Mouse (Mus musculus): Measurements from ENCODE around the gene Atxn1. TPM values are rescaled to one million over a fixed set of nuclear protein-coding genes. Genes with fewer than 3 reads are reported as not detected.

Gene Atxn1
- polyA plus RNA-seq, 1 experiment from 2014 or later = 5.9 TPM

- no peaks in the 10 kb centered on the region for H3K36me3 ChIP-seq (ENCODE audit: insufficient read depth, low read length)
- no peak overlapping the region for H3K27ac ChIP-seq (ENCODE audit: low read length)
- peaks cover 20% of the 10 kb centered on the region for H3K4me1 ChIP-seq (ENCODE audit: insufficient read depth, low read length)
- no peaks in the 10 kb centered on the region for H3K9me3 ChIP-seq (ENCODE audit: low read length)
- 64% methylated on average over 18 of the region's 18 CpGs for WGBS
- no peak for ATAC-seq (ENCODE audit: low FRiP score, low TSS enrichment)
- no peak overlapping the region for H3K4me3 ChIP-seq (ENCODE audit: low read length)
- no peak overlapping the region for H3K4me2 ChIP-seq (replicated peaks; ENCODE audit: low read depth, low read length)
- H3K9ac ChIP-seq (replicated peaks; ENCODE audit: low read length) = no peak overlapping the region
- no peaks in the 10 kb centered on the region for H3K27me3 ChIP-seq (ENCODE audit: insufficient read depth, low read length)
Observed at GRCm38 (mm10) chr13:45807593-45808043, 157.2 kb downstream of the Atxn1 start.

GRCm38 (mm10) chr13:45806600-45807525 is 157.9 kb downstream of the Atxn1 start:
- no peaks in the 10 kb centered on the region for H3K36me3 ChIP-seq (ENCODE audit: insufficient read depth, low read length)
- 63% methylated on average over 18 of the region's 18 CpGs for WGBS

GRCm38 (mm10) chr13:45805915-45806599 is 158.8 kb downstream of the Atxn1 start:
- no peak for ATAC-seq (ENCODE audit: low FRiP score, low TSS enrichment)
- no peak overlapping the region for H3K27ac ChIP-seq (ENCODE audit: low read length)
- no peak overlapping the region for H3K4me2 ChIP-seq (replicated peaks; ENCODE audit: low read depth, low read length)
- H3K9me3 ChIP-seq (ENCODE audit: low read length) = no peaks in the 10 kb centered on the region
- no peak overlapping the region for H3K9ac ChIP-seq (replicated peaks; ENCODE audit: low read length)
- peaks cover 20% of the 10 kb centered on the region for H3K4me1 ChIP-seq (ENCODE audit: insufficient read depth, low read length)
- H3K27me3 ChIP-seq (ENCODE audit: insufficient read depth, low read length) = no peaks in the 10 kb centered on the region
- H3K4me3 ChIP-seq (ENCODE audit: low read length) = no peak overlapping the region
- 61% methylated on average over 9 of the region's 9 CpGs for WGBS
- H3K36me3 ChIP-seq (ENCODE audit: insufficient read depth, low read length) = no peaks in the 10 kb centered on the region

More at GRCm38 (mm10) chr13:45806600-45807525, 157.9 kb downstream of the Atxn1 start:
- Histone ChIP-seq H3K27ac (ENCODE audit: low read length) (no peak overlapping the region), H3K27me3 (ENCODE audit: insufficient read depth, low read length) (no peaks in the 10 kb centered on the region), H3K4me3 (ENCODE audit: low read length) (no peak overlapping the region), H3K9ac (replicated peaks; ENCODE audit: low read length) (no peak overlapping the region), H3K4me1 (ENCODE audit: insufficient read depth, low read length) (peaks cover 20% of the 10 kb centered on the region), H3K4me2 (replicated peaks; ENCODE audit: low read depth, low read length) (no peak overlapping the region), H3K9me3 (ENCODE audit: low read length) (no peaks in the 10 kb centered on the region)
- no peak for ATAC-seq (ENCODE audit: low FRiP score, low TSS enrichment)

- H3K9me3 ChIP-seq (ENCODE audit: low read length) = no peaks in the 10 kb centered on the region
- WGBS = 93% methylated on average over 15 of the region's 15 CpGs
Observed at GRCm38 (mm10) chr13:45802620-45803410, 162.0 kb downstream of the Atxn1 start.

GRCm38 (mm10) chr13:45798248-45798647 is 166.6 kb downstream of the Atxn1 start:
- Histone ChIP-seq H3K9ac (replicated peaks; ENCODE audit: low read length) (no peak overlapping the region), H3K4me1 (ENCODE audit: insufficient read depth, low read length) (no peaks in the 10 kb centered on the region), H3K4me3 (ENCODE audit: low read length) (no peak overlapping the region), H3K36me3 (ENCODE audit: insufficient read depth, low read length) (peaks cover 6% of the 10 kb centered on the region; the same call in 1 of the 2 replicates), H3K4me2 (replicated peaks; ENCODE audit: low read depth, low read length) (no peak overlapping the region), H3K27ac (ENCODE audit: low read length) (no peak overlapping the region), H3K9me3 (ENCODE audit: low read length) (no peaks in the 10 kb centered on the region), H3K27me3 (ENCODE audit: insufficient read depth, low read length) (no peaks in the 10 kb centered on the region)
- 82% methylated on average over 4 of the region's 4 CpGs for WGBS
- ATAC-seq (ENCODE audit: low FRiP score, low TSS enrichment) = no peak

More at GRCm38 (mm10) chr13:45802620-45803410, 162.0 kb downstream of the Atxn1 start:
- no peak overlapping the region for H3K27ac ChIP-seq (ENCODE audit: low read length)
- H3K4me2 ChIP-seq (replicated peaks; ENCODE audit: low read depth, low read length) = no peak overlapping the region
- no peaks in the 10 kb centered on the region for H3K27me3 ChIP-seq (ENCODE audit: insufficient read depth, low read length)
- H3K9ac ChIP-seq (replicated peaks; ENCODE audit: low read length) = no peak overlapping the region
- no peaks in the 10 kb centered on the region for H3K4me1 ChIP-seq (ENCODE audit: insufficient read depth, low read length)
- H3K4me3 ChIP-seq (ENCODE audit: low read length) = no peak overlapping the region
- no peak for ATAC-seq (ENCODE audit: low FRiP score, low TSS enrichment)
- no peaks in the 10 kb centered on the region for H3K36me3 ChIP-seq (ENCODE audit: insufficient read depth, low read length)

GRCm38 (mm10) chr13:45797696-45798095 is 167.1 kb downstream of the Atxn1 start:
- Histone ChIP-seq H3K4me3 (ENCODE audit: low read length) (no peak overlapping the region), H3K27me3 (ENCODE audit: insufficient read depth, low read length) (no peaks in the 10 kb centered on the region), H3K4me2 (replicated peaks; ENCODE audit: low read depth, low read length) (no peak overlapping the region), H3K9me3 (ENCODE audit: low read length) (no peaks in the 10 kb centered on the region), H3K36me3 (ENCODE audit: insufficient read depth, low read length) (peaks cover 6% of the 10 kb centered on the region; the same call in 1 of the 2 replicates), H3K27ac (ENCODE audit: low read length) (no peak overlapping the region), H3K4me1 (ENCODE audit: insufficient read depth, low read length) (no peaks in the 10 kb centered on the region), H3K9ac (replicated peaks; ENCODE audit: low read length) (no peak overlapping the region)
- no peak for ATAC-seq (ENCODE audit: low FRiP score, low TSS enrichment)
- 75% methylated on average over 6 of the region's 6 CpGs for WGBS

GRCm38 (mm10) chr13:45796286-45796685 is 168.5 kb downstream of the Atxn1 start:
- Histone ChIP-seq H3K4me2 (replicated peaks; ENCODE audit: low read depth, low read length) (no peak overlapping the region), H3K27ac (ENCODE audit: low read length) (no peak overlapping the region), H3K4me1 (ENCODE audit: insufficient read depth, low read length) (no peaks in the 10 kb centered on the region), H3K27me3 (ENCODE audit: insufficient read depth, low read length) (no peaks in the 10 kb centered on the region), H3K9me3 (ENCODE audit: low read length) (no peaks in the 10 kb centered on the region), H3K4me3 (ENCODE audit: low read length) (no peak overlapping the region), H3K36me3 (ENCODE audit: insufficient read depth, low read length) (peaks cover 6% of the 10 kb centered on the region; the same call in 1 of the 2 replicates), H3K9ac (replicated peaks; ENCODE audit: low read length) (no peak overlapping the region)
- ATAC-seq (ENCODE audit: low FRiP score, low TSS enrichment) = no peak
- WGBS = 45% methylated on average over 6 of the region's 6 CpGs

- Histone ChIP-seq H3K27ac (ENCODE audit: low read length) (no peak overlapping the region), H3K9ac (replicated peaks; ENCODE audit: low read length) (no peak overlapping the region), H3K27me3 (ENCODE audit: insufficient read depth, low read length) (no peaks in the 10 kb centered on the region), H3K36me3 (ENCODE audit: insufficient read depth, low read length) (peaks cover 6% of the 10 kb centered on the region; the same call in 1 of the 2 replicates), H3K4me3 (ENCODE audit: low read length) (no peak overlapping the region), H3K9me3 (ENCODE audit: low read length) (no peaks in the 10 kb centered on the region), H3K4me2 (replicated peaks; ENCODE audit: low read depth, low read length) (no peak overlapping the region), H3K4me1 (ENCODE audit: insufficient read depth, low read length) (no peaks in the 10 kb centered on the region)
- 74% methylated on average over 3 of the region's 3 CpGs for WGBS
- no peak for ATAC-seq (ENCODE audit: low FRiP score, low TSS enrichment)
Observed at GRCm38 (mm10) chr13:45793796-45794195, 171.0 kb downstream of the Atxn1 start.

- no peak for ATAC-seq (ENCODE audit: low FRiP score, low TSS enrichment)
- H3K9me3 ChIP-seq (ENCODE audit: low read length) = no peaks in the 10 kb centered on the region; the same call in 1 of the 2 replicates
- 92% methylated on average over 7 of the region's 7 CpGs for WGBS
- no peak overlapping the region for H3K9ac ChIP-seq (replicated peaks; ENCODE audit: low read length)
- H3K4me2 ChIP-seq (replicated peaks; ENCODE audit: low read depth, low read length) = no peak overlapping the region
- H3K36me3 ChIP-seq (ENCODE audit: insufficient read depth, low read length) = no peaks in the 10 kb centered on the region
- H3K4me3 ChIP-seq (ENCODE audit: low read length) = no peak overlapping the region
- H3K4me1 ChIP-seq (ENCODE audit: insufficient read depth, low read length) = no peaks in the 10 kb centered on the region
- no peaks in the 10 kb centered on the region for H3K27me3 ChIP-seq (ENCODE audit: insufficient read depth, low read length)
- H3K27ac ChIP-seq (ENCODE audit: low read length) = no peak overlapping the region
Observed at GRCm38 (mm10) chr13:45786409-45786808, 178.4 kb downstream of the Atxn1 start.
